Mouse (Mus musculus): ENCODE data around the gene Fam196a.

GRCm38 (mm10) chr7:134862000-134862399, 76.2 kb downstream of the Fam196a start:
- no peak for TF ChIP-seq CTCF (IDR thresholded peaks at IDR 0.05; ENCODE audit: borderline replicate concordance, insufficient read depth, low read depth, low read length)
- TF ChIP-seq POLR2A (IDR thresholded peaks at IDR 0.05; ENCODE audit: borderline replicate concordance, insufficient read depth, low read length): no peak

All from cerebellum, adult 2 months (tissue).